Mouse (Mus musculus) hindbrain, postnatal 0 days (tissue): ENCODE measurements around the gene Nit2. TPM values are rescaled to one million over a fixed set of nuclear protein-coding genes. Genes with fewer than 3 reads are reported as not detected.

Source experiments
- ATAC-seq: fragments of 200-750 bp; cut with Nextera tagmentation; 2 replicates; pipeline ENCODE4 v1.8.0; 2017; ENCODE audit warnings: mild to moderate bottlenecking, moderate TSS enrichment, moderate library complexity
- DNase-seq: peaks from one replicate; pipeline ENCODE4 v3.0.0-alpha.2; 2015; ENCODE audit warnings: low spot score
- H3K27ac ChIP-seq: fragments of 300-500 bp; sonication (generic); 2 replicates; pipeline ENCODE4 v1.5.1; 2014; ENCODE audit warnings: mild to moderate bottlenecking
- H3K27me3 ChIP-seq: fragments of 300-500 bp; sonication (generic); 2 replicates; pipeline ENCODE4 v1.6.1; 2014; ENCODE audit warnings: low read length, mixed read lengths; ENCODE audit not compliant: insufficient read depth
- H3K36me3 ChIP-seq: fragments of 300-500 bp; sonication (generic); 2 replicates; pipeline ENCODE4 v1.6.1; 2014; ENCODE audit warnings: low read length, mixed read lengths; ENCODE audit not compliant: insufficient read depth
- H3K4me1 ChIP-seq: fragments of 300-500 bp; sonication (generic); 2 replicates; pipeline ENCODE4 v1.6.1; 2014; ENCODE audit warnings: antibody characterized with exemption, low read length, mixed read lengths; ENCODE audit not compliant: insufficient read depth
- H3K4me2 ChIP-seq: fragments of 300-500 bp; sonication (generic); 2 replicates; pipeline ENCODE4 v1.6.1; 2014; ENCODE audit warnings: low read depth, mild to moderate bottlenecking, low read length, moderate library complexity, mixed read lengths
- H3K4me3 ChIP-seq: fragments of 300-500 bp; sonication (generic); 2 replicates; pipeline ENCODE4 v1.5.1; 2014; ENCODE audit warnings: low read length
- H3K9ac ChIP-seq: fragments of 300-500 bp; sonication (generic); replicated peaks from 2 replicates; pipeline ENCODE4 v1.6.1; 2014; ENCODE audit warnings: mild to moderate bottlenecking, low read length, moderate library complexity, mixed read lengths
- H3K9me3 ChIP-seq: fragments of 300-500 bp; sonication (generic); 2 replicates; pipeline ENCODE4 v1.6.1; 2016; ENCODE audit warnings: low read length, mixed read lengths
- CTCF ChIP-seq: IDR thresholded peaks from 2 replicates; pipeline ENCODE4 v1.5.1; 2016; ENCODE audit warnings: antibody characterized with exemption, control low read depth, low read depth
- WGBS: fragments of 180-500 bp; shearing (Covaris S2); extraction: QIAGEN DNeasy Blood & Tissue Kit; methylation state at CpG from one replicate; pipeline ENCODE4 v1.1.7; 2014; 5-methylcytosine and 5-hydroxymethylcytosine counted together
- polyA plus RNA-seq: library from polyadenylated mRNA; unstranded; fragments of >200 nt; fragmentation: Nextera tagmentation; extraction: Ambion mirVana; gene quantifications from 2 replicates; pipeline ENCODE4 v1.2.1, GENCODE M21; 2015
- total RNA-seq: library from RNA; depleted of rRNA; stranded (reverse); fragments of >200 nt; gene quantifications from 2 replicates; pipeline ENCODE4 v1.2.3, GENCODE M21; 2014

The Nit2 gene
- total and polyA plus RNA-seq, 2 experiments from 2014 or later: 33.0 to 62.5 TPM

DNA sequence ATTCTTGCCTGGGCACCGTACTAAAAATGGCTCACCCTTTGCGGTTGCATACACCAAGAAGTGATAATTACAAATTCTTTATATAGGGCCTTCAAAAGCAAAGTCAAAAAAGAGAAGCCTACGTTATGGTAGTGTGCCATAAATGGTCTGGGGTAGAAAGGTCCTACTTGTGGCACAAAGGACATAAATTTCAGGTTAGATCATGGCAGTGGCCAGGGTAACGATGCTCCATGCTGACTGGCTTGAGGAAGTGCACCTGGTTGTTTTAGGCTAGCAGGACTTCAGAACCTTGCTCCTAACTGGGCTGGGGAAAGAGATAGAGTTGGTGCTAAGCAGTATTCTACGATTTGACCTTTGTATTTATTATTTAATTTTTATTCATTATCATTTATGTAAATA, 372 bp upstream of the Nit2 start:
- H3K9ac ChIP-seq: peak overlapping the region; percentile 67
- WGBS: 28% methylated on average over 5 of the region's 5 CpGs
- peak overlapping the region; percentile 81 for H3K4me3 ChIP-seq
- H3K9me3 ChIP-seq: no peaks in the 10 kb centered on the region
- H3K4me1 ChIP-seq: no peaks in the 10 kb centered on the region
- TF ChIP-seq CTCF: no peak
- H3K27me3 ChIP-seq: no peaks in the 10 kb centered on the region
- peak overlapping the region; percentile 67 for H3K4me2 ChIP-seq
- H3K27ac ChIP-seq: peak overlapping the region; percentile 86
- DNase-seq (no peak), ATAC-seq (peak; percentile 66)
- peaks cover 15% of the 10 kb centered on the region; the same call in 1 of the 2 replicates for H3K36me3 ChIP-seq

DNA sequence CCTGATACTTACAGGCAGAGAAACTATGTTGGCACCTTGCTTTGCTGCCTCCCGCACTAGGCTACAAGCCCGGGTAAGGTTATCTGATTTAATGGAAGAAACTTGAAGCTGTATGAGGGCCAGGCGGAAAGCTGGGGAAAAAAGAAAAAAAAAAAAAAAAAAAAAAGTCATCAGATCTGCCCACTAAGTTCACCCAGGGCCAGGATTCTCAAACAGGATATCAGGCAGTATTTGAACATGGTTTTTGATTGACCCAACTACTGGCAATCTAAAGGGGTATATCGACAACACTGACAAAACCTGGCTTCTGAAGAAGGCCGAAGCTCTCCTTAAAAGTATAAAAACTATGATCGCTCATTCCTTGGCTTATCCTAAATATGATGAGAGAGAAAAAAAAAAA, 1.1 kb downstream of the Nit2 start:
- H3K9ac ChIP-seq: no peak overlapping the region
- peak overlapping the region; percentile 67 for H3K4me2 ChIP-seq
- DNase-seq (no peak), ATAC-seq (no peak)
- H3K36me3 ChIP-seq: peaks cover 7% of the 10 kb centered on the region; the same call in 1 of the 2 replicates
- H3K9me3 ChIP-seq: no peaks in the 10 kb centered on the region
- H3K4me1 ChIP-seq: no peaks in the 10 kb centered on the region
- H3K27ac ChIP-seq: no peak overlapping the region
- WGBS: 92% methylated on average over 6 of the region's 6 CpGs
- no peak for TF ChIP-seq CTCF
- H3K27me3 ChIP-seq: no peaks in the 10 kb centered on the region
- no peak overlapping the region for H3K4me3 ChIP-seq

- no peak overlapping the region for H3K4me2 ChIP-seq
- no peaks in the 10 kb centered on the region for H3K9me3 ChIP-seq
- H3K27me3 ChIP-seq: no peaks in the 10 kb centered on the region
- peaks cover 5% of the 10 kb centered on the region; the same call in 1 of the 2 replicates for H3K36me3 ChIP-seq
- H3K9ac ChIP-seq: no peak overlapping the region
- TF ChIP-seq CTCF: no peak
- ATAC-seq (no peak), DNase-seq (no peak)
- H3K27ac ChIP-seq: no peak overlapping the region
- no peaks in the 10 kb centered on the region for H3K4me1 ChIP-seq
- 96% methylated on average over 5 of the region's 5 CpGs for WGBS
- no peak overlapping the region for H3K4me3 ChIP-seq
Observed at GRCm38 (mm10) chr16:57165157-57165556, 2.0 kb downstream of the Nit2 start.

DNA sequence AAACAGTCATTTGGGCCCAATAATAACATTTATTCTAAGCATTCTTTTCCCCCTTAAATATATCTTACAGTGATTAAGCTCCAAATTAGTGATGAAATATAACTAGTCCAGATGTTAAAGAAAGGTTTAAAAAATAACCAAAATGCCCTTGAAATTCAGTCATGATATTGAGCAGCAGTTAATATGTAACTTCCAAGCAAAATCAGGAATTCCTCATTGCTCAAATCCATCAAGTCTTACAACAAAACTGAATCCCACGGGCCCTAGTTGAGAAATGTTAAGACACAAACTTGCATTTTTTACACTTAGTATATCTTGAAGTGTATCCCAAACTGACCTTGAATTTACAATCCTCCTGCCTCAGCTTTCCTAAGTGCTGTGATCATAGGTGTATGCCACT, 3.4 kb downstream of the Nit2 start:
- H3K36me3 ChIP-seq: peaks cover 3% of the 10 kb centered on the region; the same call in 1 of the 2 replicates
- DNase-seq (no peak), ATAC-seq (no peak)
- H3K4me2 ChIP-seq: no peak overlapping the region
- no peak overlapping the region for H3K27ac ChIP-seq
- no peaks in the 10 kb centered on the region for H3K4me1 ChIP-seq
- H3K9me3 ChIP-seq: no peaks in the 10 kb centered on the region
- no peak overlapping the region for H3K9ac ChIP-seq
- no peak for TF ChIP-seq CTCF
- no peaks in the 10 kb centered on the region for H3K27me3 ChIP-seq
- WGBS: 95% methylated on average over 1 of the region's 1 CpGs
- no peak overlapping the region for H3K4me3 ChIP-seq

DNA sequence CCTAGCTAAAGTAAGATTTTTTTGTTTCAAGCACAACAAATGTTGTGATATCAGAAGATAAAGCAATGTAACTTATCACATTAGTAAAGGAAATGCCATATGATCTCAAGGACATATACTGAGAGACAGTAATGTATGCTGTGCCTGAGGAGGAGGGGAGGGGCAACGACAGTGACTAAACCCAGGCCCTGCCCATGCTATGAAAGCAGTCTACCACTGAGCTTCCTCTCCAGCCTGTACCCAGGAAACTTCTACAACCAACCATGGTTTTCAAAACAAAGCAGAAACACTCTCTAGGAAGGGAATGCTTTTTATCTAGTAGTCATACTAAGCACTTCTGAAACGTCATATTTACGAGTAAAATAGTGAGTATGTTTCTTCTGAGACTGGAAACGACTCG, 4.3 kb downstream of the Nit2 start:
- ATAC-seq: no peak
- Histone ChIP-seq H3K4me1 (no peaks in the 10 kb centered on the region), H3K9me3 (no peaks in the 10 kb centered on the region), H3K4me3 (no peak overlapping the region), H3K36me3 (peaks cover 3% of the 10 kb centered on the region; the same call in 1 of the 2 replicates), H3K27ac (no peak overlapping the region), H3K4me2 (no peak overlapping the region), H3K9ac (no peak overlapping the region), H3K27me3 (no peaks in the 10 kb centered on the region)
- no peak for TF ChIP-seq CTCF
- no peak for DNase-seq
- 91% methylated on average over 5 of the region's 5 CpGs for WGBS

DNA sequence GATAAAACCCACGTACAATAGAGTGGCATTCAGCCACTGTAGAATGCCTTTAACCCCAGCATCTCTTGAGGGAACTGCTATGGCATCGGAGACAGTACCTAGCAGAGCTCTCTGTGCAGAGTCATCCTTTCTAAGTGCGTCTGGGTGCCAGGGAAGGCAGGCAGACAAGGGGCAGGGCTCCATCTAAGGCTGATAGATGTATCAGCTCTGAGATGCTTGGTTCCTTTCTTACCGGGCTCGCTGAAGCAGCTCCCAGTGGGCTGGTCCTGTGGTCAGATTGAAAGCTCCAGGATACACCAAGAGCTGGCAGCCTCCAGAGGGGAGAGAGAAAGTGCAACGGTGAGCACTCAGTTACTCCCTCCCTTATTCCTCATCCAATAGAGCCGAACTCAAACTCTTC, 7.3 kb downstream of the Nit2 start:
- Histone ChIP-seq H3K4me3 (no peak overlapping the region), H3K27me3 (no peaks in the 10 kb centered on the region), H3K9ac (no peak overlapping the region), H3K36me3 (peaks cover 8% of the 10 kb centered on the region; the same call in 1 of the 2 replicates), H3K27ac (no peak overlapping the region), H3K9me3 (no peaks in the 10 kb centered on the region), H3K4me2 (no peak overlapping the region), H3K4me1 (no peaks in the 10 kb centered on the region)
- ATAC-seq: no peak
- TF ChIP-seq CTCF: no peak
- DNase-seq: no peak
- WGBS: 66% methylated on average over 7 of the region's 7 CpGs

DNA sequence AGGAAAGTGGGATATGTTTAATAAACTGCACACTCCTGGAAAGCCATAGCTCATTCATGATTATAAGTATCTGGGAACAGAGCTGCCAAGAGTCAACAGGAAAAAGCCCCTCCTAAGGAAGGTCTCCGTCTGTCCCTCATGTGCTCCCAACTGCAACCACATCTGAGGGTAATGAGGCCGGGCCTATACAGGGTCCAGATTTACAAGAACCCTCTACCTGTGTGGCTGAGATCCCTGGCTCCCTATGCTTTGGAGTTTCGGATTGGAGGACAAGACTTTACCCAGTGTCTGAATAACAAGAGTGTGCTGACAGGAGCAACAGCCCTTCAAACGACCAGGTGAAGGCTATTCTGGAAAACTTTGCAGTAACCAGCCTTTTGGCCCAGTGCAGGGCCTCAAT, 9.4 kb downstream of the Nit2 start:
- H3K9ac ChIP-seq: no peak overlapping the region
- WGBS: 88% methylated on average over 4 of the region's 4 CpGs
- ATAC-seq (no peak), DNase-seq (no peak)
- no peak overlapping the region for H3K4me3 ChIP-seq
- H3K27me3 ChIP-seq: no peaks in the 10 kb centered on the region
- H3K4me1 ChIP-seq: no peaks in the 10 kb centered on the region
- H3K36me3 ChIP-seq: peaks cover 12% of the 10 kb centered on the region; the same call in 1 of the 2 replicates
- TF ChIP-seq CTCF: no peak
- H3K4me2 ChIP-seq: no peak overlapping the region
- no peak overlapping the region for H3K27ac ChIP-seq
- no peaks in the 10 kb centered on the region for H3K9me3 ChIP-seq
